Mouse (Mus musculus): Measurements from ENCODE around the gene Prkd2.

DNA sequence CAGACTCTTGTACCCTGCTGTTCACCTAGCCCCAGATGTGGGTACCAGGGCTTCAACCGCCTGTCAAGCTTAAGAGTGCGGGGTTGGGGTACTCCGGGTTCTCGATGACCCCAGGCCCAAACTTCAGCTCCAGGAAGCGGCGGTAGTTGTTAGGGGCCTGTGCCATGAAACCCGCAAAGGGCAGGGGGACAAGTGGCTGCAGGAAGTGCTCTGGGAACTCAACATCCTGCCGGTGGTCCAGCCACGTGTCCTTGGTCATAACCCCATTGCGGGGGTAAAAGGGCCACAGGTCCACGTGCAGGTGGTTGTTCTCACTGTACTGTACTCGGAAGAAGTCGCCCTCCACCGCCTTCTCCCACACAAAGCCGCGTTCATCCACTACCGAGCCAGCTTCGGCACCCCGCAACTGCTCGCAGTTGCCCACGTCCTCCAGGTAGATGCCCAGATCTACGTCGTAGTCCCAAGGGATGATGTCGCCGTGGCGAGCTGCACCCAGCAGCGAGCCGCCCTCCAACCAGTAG is 32.2 kb upstream of the Prkd2 start:
- no peak for TF ChIP-seq POLR2A (IDR thresholded peaks at IDR 0.05; ENCODE audit: extremely low read depth, insufficient read depth, low read length)
- no peak for TF ChIP-seq CTCF (IDR thresholded peaks at IDR 0.05; ENCODE audit: extremely low read depth, insufficient read depth, low read length)

Measured in cortical plate, adult 2 months (tissue).